Mouse (Mus musculus): ENCODE results near the gene Pphln1.

GRCm38 (mm10) chr15:93538551-93539205 lies 140.5 kb downstream of the Pphln1 start:
- TF ChIP-seq CTCF (IDR thresholded peaks at IDR 0.05; ENCODE audit: extremely low read depth, insufficient read length, insufficient replicate concordance, low read depth, low read length) (no peak), POLR2A (IDR thresholded peaks at IDR 0.05; ENCODE audit: low read depth, low read length) (no peak)

All from small intestine, adult 2 months (tissue).